Mouse (Mus musculus): ENCODE measurements around the gene Gm21149. TPM values are rescaled to one million over a fixed set of nuclear protein-coding genes. Genes with fewer than 3 reads are reported as not detected.
"Not testable (repeated sequence)": the region's sequence is repeated elsewhere in the genome, so short reads cannot be mapped to it uniquely, and the experiment has no call there.

Gm21149 gene
- polyA plus RNA-seq, 1 experiment from 2014 or later = not detected

DNA sequence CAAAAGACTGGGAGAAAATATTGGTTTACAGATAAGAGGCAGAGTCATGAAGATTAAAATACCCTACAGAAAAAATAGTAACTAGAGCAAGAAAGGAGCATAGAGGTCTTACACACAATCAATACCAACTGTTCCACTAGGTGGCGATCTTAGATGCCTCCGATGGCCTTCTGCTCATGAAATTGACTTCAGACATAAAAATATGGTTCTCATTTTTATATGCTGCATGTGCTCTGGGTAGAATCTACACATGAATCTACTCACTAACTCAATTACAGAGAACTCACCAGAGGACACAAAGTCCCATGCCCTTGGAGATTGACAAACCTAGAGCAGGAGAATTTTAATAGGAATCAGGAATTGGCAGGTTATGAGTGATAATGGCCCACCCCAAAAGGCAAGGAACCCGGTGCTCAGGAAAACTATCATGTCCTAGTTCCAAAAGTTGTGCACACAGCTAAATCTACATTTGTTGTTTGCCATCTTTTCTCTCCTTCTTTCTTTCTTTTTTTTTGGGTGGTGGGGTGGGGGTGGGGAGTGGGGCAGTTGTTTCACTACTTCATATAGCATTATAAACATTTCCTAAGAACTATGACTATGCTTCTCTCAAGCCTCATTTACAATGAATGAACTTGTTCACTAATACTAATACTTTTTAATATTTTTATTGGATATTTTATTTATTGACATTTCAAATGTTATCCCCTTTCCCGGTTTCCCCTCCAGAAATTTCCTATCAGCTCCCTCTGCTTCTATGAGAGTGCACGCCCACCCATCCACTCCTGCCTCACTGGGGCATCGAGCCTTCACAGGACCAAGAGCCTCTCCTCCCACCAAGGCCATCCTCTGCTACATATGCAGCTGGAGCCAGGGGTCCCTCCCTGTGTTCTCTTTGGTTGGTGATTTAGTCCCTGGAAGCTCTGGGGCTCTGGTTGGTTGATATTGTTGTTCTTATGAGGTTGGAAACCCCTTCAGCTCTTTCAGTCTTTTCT lies 32.4 kb upstream of the Gm21149 start:
- not testable (repeated sequence) for H3K27me3 ChIP-seq (ENCODE audit: insufficient read depth, low read length); H3K9me3 ChIP-seq (ENCODE audit: low read length); H3K4me2 ChIP-seq (ENCODE audit: low read depth, low read length); H3K27ac ChIP-seq (ENCODE audit: low read depth); H3K36me3 ChIP-seq (replicated peaks; ENCODE audit: insufficient read depth, low read length); H3K4me3 ChIP-seq (ENCODE audit: low read depth, low read length); DNase-seq; ATAC-seq; H3K9ac ChIP-seq (replicated peaks); H3K4me1 ChIP-seq (ENCODE audit: insufficient read depth)
- 58% methylated on average over 6 of the region's 6 CpGs for WGBS (ENCODE audit: insufficient replicate concordance)
- peak; percentile 41 for TF ChIP-seq CTCF (IDR thresholded peaks at IDR 0.05; ENCODE audit: low read depth)

DNA sequence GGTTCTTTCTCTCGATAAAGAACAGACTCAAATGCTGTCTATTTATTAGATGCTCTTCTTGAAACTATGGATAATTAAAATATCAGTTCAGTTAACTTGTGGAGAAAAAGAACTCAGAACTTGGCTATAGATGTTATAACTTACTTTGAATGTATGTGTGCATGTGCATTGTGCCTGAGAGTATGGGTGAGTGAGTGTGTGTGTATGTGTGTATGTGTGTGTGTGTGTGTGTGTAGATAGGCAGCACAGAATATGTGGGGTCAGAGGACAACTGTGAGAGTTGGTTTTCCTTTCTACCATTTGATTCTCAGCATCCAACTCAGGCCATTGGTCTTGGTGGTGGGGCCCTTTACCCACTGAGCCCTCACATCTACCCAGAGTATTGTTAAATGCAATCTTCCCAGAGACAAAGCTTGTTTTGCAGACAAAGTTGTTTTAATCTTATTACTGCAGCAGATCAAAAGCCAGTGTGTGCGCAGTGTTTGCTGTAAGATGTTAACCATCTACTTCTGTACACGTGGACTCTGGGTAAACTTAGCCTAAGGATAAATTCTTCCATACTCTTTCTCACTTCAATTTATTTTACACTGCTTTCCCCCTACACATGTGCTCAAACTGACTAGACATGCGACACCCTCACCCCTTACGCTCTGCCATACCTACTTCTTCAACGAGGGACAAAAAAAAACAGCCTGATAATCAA lies 31.6 kb upstream of the Gm21149 start:
- H3K4me1 ChIP-seq (ENCODE audit: insufficient read depth); H3K4me2 ChIP-seq (ENCODE audit: low read depth, low read length); H3K27me3 ChIP-seq (ENCODE audit: insufficient read depth, low read length); H3K4me3 ChIP-seq (ENCODE audit: low read depth, low read length); DNase-seq; H3K9ac ChIP-seq (replicated peaks); H3K9me3 ChIP-seq (ENCODE audit: low read length); H3K27ac ChIP-seq (ENCODE audit: low read depth); H3K36me3 ChIP-seq (replicated peaks; ENCODE audit: insufficient read depth, low read length): not testable (repeated sequence)
- 62% methylated on average over 6 of the region's 6 CpGs for WGBS (ENCODE audit: insufficient replicate concordance)
- peak; percentile 23 for ATAC-seq

DNA sequence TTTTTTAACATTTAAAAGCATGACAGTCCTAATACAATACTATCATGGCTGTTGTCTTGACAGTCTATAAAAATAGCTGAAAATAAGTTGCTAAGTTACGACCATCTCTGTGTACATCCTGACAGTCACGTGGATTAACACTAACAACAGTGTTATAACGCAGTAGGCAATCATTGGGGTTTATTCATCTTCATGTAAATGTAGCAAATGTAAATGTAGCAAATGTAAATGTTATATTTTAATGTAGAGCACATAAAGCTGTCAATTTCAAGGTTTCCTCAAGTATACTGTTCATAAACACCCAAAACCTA lies 30.9 kb upstream of the Gm21149 start:
- no peak overlapping the region for H3K4me2 ChIP-seq (ENCODE audit: low read depth, low read length)
- H3K9ac ChIP-seq (replicated peaks) = no peak overlapping the region
- ATAC-seq (peak; percentile 13; the same call in 1 of the 2 replicates), DNase-seq (no peak)
- H3K27me3 ChIP-seq (ENCODE audit: insufficient read depth, low read length) = no peaks in the 10 kb centered on the region
- 0 out of 2 replicates have a peak, but pooled peaks cover 1% of the 10 kb centered on the region for H3K9me3 ChIP-seq (ENCODE audit: low read length)
- no peaks in the 10 kb centered on the region for H3K4me1 ChIP-seq (ENCODE audit: insufficient read depth)
- no peaks in the 10 kb centered on the region for H3K36me3 ChIP-seq (replicated peaks; ENCODE audit: insufficient read depth, low read length)
- H3K4me3 ChIP-seq (ENCODE audit: low read depth, low read length) = no peak overlapping the region
- no peak overlapping the region for H3K27ac ChIP-seq (ENCODE audit: low read depth)
- WGBS (ENCODE audit: insufficient replicate concordance) = 56% methylated on average over 3 of the region's 3 CpGs
- no peak for TF ChIP-seq EP300 (IDR thresholded peaks at IDR 0.05; ENCODE audit: low read depth)
- no peak for TF ChIP-seq CTCF (IDR thresholded peaks at IDR 0.05; ENCODE audit: low read depth)

DNA sequence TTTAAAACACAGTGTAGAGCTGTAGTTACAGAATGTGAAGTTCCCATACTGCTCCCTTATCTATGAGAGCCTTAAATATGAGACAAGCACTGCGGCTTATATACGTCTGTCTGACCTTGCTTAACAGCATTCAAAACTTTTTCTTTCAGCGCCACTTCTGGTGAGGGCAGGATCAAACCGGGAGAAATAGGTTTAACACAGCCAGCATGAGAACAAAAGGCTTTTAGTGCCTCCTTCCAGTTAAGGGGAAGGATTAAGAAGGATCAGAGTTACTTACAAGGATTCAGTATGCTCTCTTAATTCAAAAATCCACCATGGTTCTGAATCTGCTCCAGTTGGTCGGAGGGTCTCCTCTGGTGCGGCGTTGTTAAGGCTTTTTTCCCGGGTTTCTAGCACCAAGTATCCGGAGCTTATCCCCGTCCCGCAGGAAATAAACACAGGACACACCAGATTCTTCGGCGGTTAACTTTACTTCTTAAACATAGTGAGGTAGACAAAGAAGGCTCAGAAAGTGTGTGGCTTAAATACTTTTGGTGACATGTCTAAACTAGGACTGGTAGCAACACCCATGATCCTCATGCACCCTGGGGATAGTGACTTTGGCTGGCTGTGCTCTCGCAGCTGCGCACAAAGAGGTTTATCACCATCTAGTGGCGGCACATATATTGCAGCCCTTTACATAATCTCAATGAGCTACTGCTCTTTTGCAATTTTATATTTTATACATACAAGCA lies 30.4 kb upstream of the Gm21149 start:
- WGBS (ENCODE audit: insufficient replicate concordance) = 48% methylated on average over 16 of the region's 16 CpGs
- H3K9me3 ChIP-seq (ENCODE audit: low read length) = no peaks in the 10 kb centered on the region
- DNase-seq (peak; percentile 69), ATAC-seq (peak; percentile 48; the same call in 1 of the 2 replicates)
- no peak for TF ChIP-seq EP300 (IDR thresholded peaks at IDR 0.05; ENCODE audit: low read depth)
- peak; percentile 82 for TF ChIP-seq CTCF (IDR thresholded peaks at IDR 0.05; ENCODE audit: low read depth)
- no peak overlapping the region for H3K4me2 ChIP-seq (ENCODE audit: low read depth, low read length)
- H3K27ac ChIP-seq (ENCODE audit: low read depth) = no peak overlapping the region
- H3K36me3 ChIP-seq (replicated peaks; ENCODE audit: insufficient read depth, low read length) = no peaks in the 10 kb centered on the region
- no peak overlapping the region for H3K4me3 ChIP-seq (ENCODE audit: low read depth, low read length)
- no peak overlapping the region for H3K9ac ChIP-seq (replicated peaks)
- H3K4me1 ChIP-seq (ENCODE audit: insufficient read depth) = no peaks in the 10 kb centered on the region
- no peaks in the 10 kb centered on the region for H3K27me3 ChIP-seq (ENCODE audit: insufficient read depth, low read length)

DNA sequence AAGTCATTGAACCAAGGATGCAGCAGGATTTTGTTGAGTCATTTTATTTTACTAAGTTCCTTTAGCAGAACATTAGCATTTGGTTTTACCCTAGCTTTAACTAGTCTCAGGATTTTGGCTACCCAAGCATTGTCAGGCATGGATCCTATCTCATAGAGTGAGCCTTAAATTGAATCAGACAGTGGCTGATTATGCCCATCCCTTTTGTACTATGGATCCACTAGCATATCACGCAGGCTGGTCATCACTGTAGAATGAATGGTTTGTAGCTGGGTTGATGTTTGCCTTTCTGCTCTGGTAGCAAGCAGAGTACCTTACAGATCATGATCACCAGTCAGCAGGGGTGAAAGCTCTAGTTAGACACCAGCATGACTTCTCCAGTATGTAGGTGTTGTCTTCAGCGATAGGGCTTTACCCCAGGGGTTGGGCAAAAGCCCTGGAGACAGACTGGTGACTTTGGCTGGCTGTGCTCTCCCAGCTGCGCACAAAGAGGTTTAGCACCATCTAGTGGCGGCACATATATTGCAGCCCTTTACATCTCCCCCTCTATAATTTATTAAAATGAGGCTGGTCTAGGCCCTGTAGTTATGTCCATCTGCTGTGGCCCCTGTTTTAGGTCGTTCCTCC lies 22.6 kb upstream of the Gm21149 start:
- peak; percentile 54 for TF ChIP-seq CTCF (IDR thresholded peaks at IDR 0.05; ENCODE audit: low read depth)
- not testable (repeated sequence) for H3K36me3 ChIP-seq (replicated peaks; ENCODE audit: insufficient read depth, low read length); H3K4me1 ChIP-seq (ENCODE audit: insufficient read depth); H3K4me3 ChIP-seq (ENCODE audit: low read depth, low read length); H3K27ac ChIP-seq (ENCODE audit: low read depth); DNase-seq; H3K9me3 ChIP-seq (ENCODE audit: low read length); H3K27me3 ChIP-seq (ENCODE audit: insufficient read depth, low read length); H3K9ac ChIP-seq (replicated peaks); H3K4me2 ChIP-seq (ENCODE audit: low read depth, low read length)
- WGBS (ENCODE audit: insufficient replicate concordance) = 31% methylated on average over 5 of the region's 5 CpGs
- ATAC-seq = peak; percentile 31; the same call in 1 of the 2 replicates

DNA sequence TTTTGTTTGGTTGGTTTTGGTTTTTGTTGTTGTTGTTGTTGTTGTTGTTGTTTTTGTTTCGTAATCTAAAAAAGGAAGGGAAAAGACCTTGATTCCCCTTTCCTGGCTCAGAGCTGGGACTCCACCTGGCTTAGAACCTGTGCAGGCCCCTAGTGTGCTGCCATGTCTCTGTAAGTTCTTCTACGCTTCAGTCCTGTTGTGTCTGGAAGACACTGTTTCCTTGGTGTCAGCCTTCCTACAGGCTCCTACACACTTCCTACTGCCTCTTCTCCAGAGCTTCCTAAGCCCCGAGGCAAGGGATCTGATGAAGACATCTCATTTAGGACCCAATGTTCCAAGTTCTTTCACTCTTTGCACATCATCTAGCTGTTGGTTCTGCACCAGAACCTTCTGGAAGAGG lies 22.0 kb upstream of the Gm21149 start:
- 54% methylated on average over 3 of the region's 3 CpGs for WGBS (ENCODE audit: insufficient replicate concordance)
- ATAC-seq; H3K4me1 ChIP-seq (ENCODE audit: insufficient read depth): not testable (repeated sequence)

DNA sequence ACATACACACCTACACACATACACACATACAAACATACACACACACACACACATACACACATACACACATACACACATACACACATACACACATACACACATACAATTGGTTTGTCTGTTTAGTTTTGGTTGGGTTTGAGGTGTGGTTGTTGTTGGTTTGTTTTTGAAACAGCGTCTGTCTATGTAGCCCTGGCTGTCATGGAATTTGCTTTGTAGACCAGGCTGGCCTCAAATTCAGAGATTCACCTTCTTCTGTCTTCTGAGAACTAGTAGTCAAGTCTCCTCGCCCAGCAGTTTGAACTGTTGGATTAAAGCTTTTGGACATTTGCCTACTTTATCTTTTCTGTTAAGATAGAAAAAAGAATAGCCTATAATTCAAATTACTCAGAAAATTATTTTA lies 14.6 kb upstream of the Gm21149 start:
- H3K4me2 ChIP-seq (ENCODE audit: low read depth, low read length); H3K27me3 ChIP-seq (ENCODE audit: insufficient read depth, low read length); H3K36me3 ChIP-seq (replicated peaks; ENCODE audit: insufficient read depth, low read length); ATAC-seq; H3K4me1 ChIP-seq (ENCODE audit: insufficient read depth); H3K4me3 ChIP-seq (ENCODE audit: low read depth, low read length); H3K27ac ChIP-seq (ENCODE audit: low read depth); H3K9me3 ChIP-seq (ENCODE audit: low read length); H3K9ac ChIP-seq (replicated peaks); DNase-seq: not testable (repeated sequence)
- WGBS (ENCODE audit: insufficient replicate concordance) = 46% methylated on average over 2 of the region's 2 CpGs

More for the DNA sequence above, 22.0 kb upstream of the Gm21149 start:
- not testable (repeated sequence) for H3K27me3 ChIP-seq (ENCODE audit: insufficient read depth, low read length); H3K27ac ChIP-seq (ENCODE audit: low read depth); H3K9me3 ChIP-seq (ENCODE audit: low read length); H3K4me2 ChIP-seq (ENCODE audit: low read depth, low read length); DNase-seq; H3K4me3 ChIP-seq (ENCODE audit: low read depth, low read length); H3K36me3 ChIP-seq (replicated peaks; ENCODE audit: insufficient read depth, low read length); H3K9ac ChIP-seq (replicated peaks)
